Mouse (Mus musculus): ENCODE results near the gene Gldc. TPM values are rescaled to one million over a fixed set of nuclear protein-coding genes. Genes with fewer than 3 reads are reported as not detected.

Gene Gldc
- polyA plus RNA-seq, 1 experiment from 2014 or later: 28.1 TPM

GRCm38 (mm10) chr19:30187232-30187631 lies 12.0 kb upstream of the Gldc start:
- no peak for ATAC-seq
- no peaks in the 10 kb centered on the region for H3K36me3 ChIP-seq
- peaks cover 9% of the 10 kb centered on the region; the same call in 1 of the 2 replicates for H3K9me3 ChIP-seq (replicated peaks)
- no peak overlapping the region for H3K4me3 ChIP-seq
- 62% methylated on average over 2 of the region's 2 CpGs for WGBS (ENCODE audit: insufficient replicate concordance)
- H3K4me1 ChIP-seq: no peaks in the 10 kb centered on the region
- H3K9ac ChIP-seq: no peak overlapping the region
- H3K27me3 ChIP-seq (replicated peaks): no peaks in the 10 kb centered on the region
- H3K27ac ChIP-seq: no peak overlapping the region
- H3K4me2 ChIP-seq: no peak overlapping the region

- H3K4me1 ChIP-seq: no peaks in the 10 kb centered on the region
- peaks cover 9% of the 10 kb centered on the region; the same call in 1 of the 2 replicates for H3K9me3 ChIP-seq (replicated peaks)
- no peak overlapping the region for H3K9ac ChIP-seq
- no peak for ATAC-seq
- no peak overlapping the region for H3K27ac ChIP-seq
- H3K4me3 ChIP-seq: no peak overlapping the region
- H3K4me2 ChIP-seq: no peak overlapping the region
- no peaks in the 10 kb centered on the region for H3K27me3 ChIP-seq (replicated peaks)
- H3K36me3 ChIP-seq: no peaks in the 10 kb centered on the region
- 65% methylated on average over 2 of the region's 2 CpGs for WGBS (ENCODE audit: insufficient replicate concordance)
Measured at GRCm38 (mm10) chr19:30185536-30185935, 10.3 kb upstream of the Gldc start.

- Histone ChIP-seq H3K4me3 (no peak overlapping the region), H3K36me3 (no peaks in the 10 kb centered on the region), H3K4me2 (no peak overlapping the region), H3K4me1 (peaks cover 7% of the 10 kb centered on the region), H3K9me3 (replicated peaks) (no peaks in the 10 kb centered on the region), H3K27ac (no peak overlapping the region), H3K27me3 (replicated peaks) (peaks cover 22% of the 10 kb centered on the region), H3K9ac (no peak overlapping the region)
- ATAC-seq: no peak
- 56% methylated on average over 1 of the region's 1 CpGs for WGBS (ENCODE audit: insufficient replicate concordance)
Measured at GRCm38 (mm10) chr19:30179979-30180378, 4.8 kb upstream of the Gldc start.

GRCm38 (mm10) chr19:30174074-30174670 lies 1.1 kb downstream of the Gldc start:
- no peaks in the 10 kb centered on the region for H3K36me3 ChIP-seq
- H3K9me3 ChIP-seq (replicated peaks): no peaks in the 10 kb centered on the region
- peak overlapping the region; percentile 71 for H3K4me2 ChIP-seq
- peak overlapping the region; percentile 61; the same call in 1 of the 2 replicates for H3K9ac ChIP-seq
- WGBS (ENCODE audit: insufficient replicate concordance): 5% methylated on average over 15 of the region's 15 CpGs
- peaks cover 10% of the 10 kb centered on the region for H3K4me1 ChIP-seq
- peaks cover 58% of the 10 kb centered on the region for H3K27me3 ChIP-seq (replicated peaks)
- no peak for ATAC-seq
- peak overlapping the region; percentile 57 for H3K4me3 ChIP-seq
- no peak overlapping the region for H3K27ac ChIP-seq

GRCm38 (mm10) chr19:30171346-30172055 lies 3.7 kb downstream of the Gldc start:
- Histone ChIP-seq H3K4me2 (no peak overlapping the region), H3K9ac (no peak overlapping the region), H3K4me1 (peaks cover 10% of the 10 kb centered on the region), H3K4me3 (no peak overlapping the region), H3K27me3 (replicated peaks) (peaks cover 51% of the 10 kb centered on the region), H3K36me3 (no peaks in the 10 kb centered on the region), H3K27ac (no peak overlapping the region), H3K9me3 (replicated peaks) (no peaks in the 10 kb centered on the region)
- no peak for ATAC-seq
- WGBS (ENCODE audit: insufficient replicate concordance): 49% methylated on average over 8 of the region's 8 CpGs

GRCm38 (mm10) chr19:30170319-30170718 lies 4.9 kb downstream of the Gldc start:
- Histone ChIP-seq H3K36me3 (no peaks in the 10 kb centered on the region), H3K4me2 (no peak overlapping the region), H3K4me3 (no peak overlapping the region), H3K27ac (no peak overlapping the region), H3K27me3 (replicated peaks) (peaks cover 39% of the 10 kb centered on the region), H3K9me3 (replicated peaks) (no peaks in the 10 kb centered on the region), H3K4me1 (peaks cover 6% of the 10 kb centered on the region), H3K9ac (no peak overlapping the region)
- WGBS (ENCODE audit: insufficient replicate concordance): 72% methylated on average over 6 of the region's 6 CpGs
- no peak for ATAC-seq

GRCm38 (mm10) chr19:30166801-30167505 lies 8.3 kb downstream of the Gldc start:
- 81% methylated on average over 20 of the region's 20 CpGs for WGBS (ENCODE audit: insufficient replicate concordance)
- ATAC-seq: no peak
- H3K27me3 ChIP-seq (replicated peaks): peaks cover 6% of the 10 kb centered on the region; the same call in 1 of the 2 replicates

GRCm38 (mm10) chr19:30164228-30164627 lies 11.0 kb downstream of the Gldc start:
- WGBS (ENCODE audit: insufficient replicate concordance): 60% methylated on average over 2 of the region's 2 CpGs
- no peaks in the 10 kb centered on the region for H3K36me3 ChIP-seq
- no peaks in the 10 kb centered on the region for H3K27me3 ChIP-seq (replicated peaks)
- no peak overlapping the region for H3K4me2 ChIP-seq
- no peak overlapping the region for H3K4me3 ChIP-seq
- no peak overlapping the region for H3K9ac ChIP-seq
- no peaks in the 10 kb centered on the region for H3K4me1 ChIP-seq
- no peaks in the 10 kb centered on the region for H3K9me3 ChIP-seq (replicated peaks)
- H3K27ac ChIP-seq: no peak overlapping the region
- no peak for ATAC-seq

More at GRCm38 (mm10) chr19:30166801-30167505, 8.3 kb downstream of the Gldc start:
- H3K9ac ChIP-seq: no peak overlapping the region
- no peak overlapping the region for H3K4me3 ChIP-seq
- no peaks in the 10 kb centered on the region for H3K9me3 ChIP-seq (replicated peaks)
- H3K4me2 ChIP-seq: no peak overlapping the region
- H3K36me3 ChIP-seq: no peaks in the 10 kb centered on the region
- H3K4me1 ChIP-seq: no peaks in the 10 kb centered on the region; the same call in 1 of the 2 replicates
- H3K27ac ChIP-seq: no peak overlapping the region

GRCm38 (mm10) chr19:30162808-30163207 lies 12.4 kb downstream of the Gldc start:
- H3K9ac ChIP-seq: no peak overlapping the region
- H3K4me2 ChIP-seq: no peak overlapping the region
- WGBS (ENCODE audit: insufficient replicate concordance): 80% methylated on average over 5 of the region's 5 CpGs
- H3K27ac ChIP-seq: no peak overlapping the region
- no peak for ATAC-seq
- no peaks in the 10 kb centered on the region for H3K9me3 ChIP-seq (replicated peaks)
- H3K4me1 ChIP-seq: no peaks in the 10 kb centered on the region
- H3K36me3 ChIP-seq: no peaks in the 10 kb centered on the region
- H3K27me3 ChIP-seq (replicated peaks): no peaks in the 10 kb centered on the region
- H3K4me3 ChIP-seq: no peak overlapping the region

GRCm38 (mm10) chr19:30160021-30160420 lies 15.2 kb downstream of the Gldc start:
- H3K4me1 ChIP-seq: no peaks in the 10 kb centered on the region
- no peaks in the 10 kb centered on the region for H3K27me3 ChIP-seq (replicated peaks)
- no peaks in the 10 kb centered on the region for H3K36me3 ChIP-seq
- WGBS (ENCODE audit: insufficient replicate concordance): 77% methylated on average over 2 of the region's 2 CpGs
- no peak overlapping the region for H3K9ac ChIP-seq
- ATAC-seq: no peak
- H3K4me3 ChIP-seq: no peak overlapping the region
- H3K9me3 ChIP-seq (replicated peaks): no peaks in the 10 kb centered on the region
- H3K27ac ChIP-seq: no peak overlapping the region
- no peak overlapping the region for H3K4me2 ChIP-seq

GRCm38 (mm10) chr19:30158189-30158588 lies 17.0 kb downstream of the Gldc start:
- Histone ChIP-seq H3K4me3 (no peak overlapping the region), H3K9me3 (replicated peaks) (no peaks in the 10 kb centered on the region), H3K4me1 (no peaks in the 10 kb centered on the region), H3K27me3 (replicated peaks) (no peaks in the 10 kb centered on the region), H3K9ac (no peak overlapping the region), H3K27ac (peak overlapping the region; percentile 41; the same call in 1 of the 2 replicates), H3K4me2 (no peak overlapping the region), H3K36me3 (no peaks in the 10 kb centered on the region)
- no peak for ATAC-seq
- WGBS (ENCODE audit: insufficient replicate concordance): 73% methylated on average over 4 of the region's 4 CpGs
